Mouse (Mus musculus): Measurements from ENCODE around the gene Actr1b. TPM values are rescaled to one million over a fixed set of nuclear protein-coding genes. Genes with fewer than 3 reads are reported as not detected.
"Not testable (repeated sequence)": the region's sequence is repeated elsewhere in the genome, so short reads cannot be mapped to it uniquely, and the experiment has no call there.

Actr1b gene
- total RNA-seq, 4 experiments from 2014 or later = 288 to 349 (median 302) TPM

GRCm38 (mm10) chr1:36707166-36707565 is 7.1 kb downstream of the Actr1b start:
- peak in 1 of 2 experiments; percentile 65 for DNase-seq (ENCODE audit: low spot score in 2 of 2)

GRCm38 (mm10) chr1:36697030-36697429 is 17.2 kb downstream of the Actr1b start:
- no peak for DNase-seq (ENCODE audit: low spot score in 2 of 2)

- DNase-seq (ENCODE audit: low spot score in 2 of 2) = no peak
Observed at GRCm38 (mm10) chr1:36696411-36696810, 17.8 kb downstream of the Actr1b start.

GRCm38 (mm10) chr1:36694871-36695270 is 19.4 kb downstream of the Actr1b start:
- no peak for DNase-seq (ENCODE audit: low spot score in 2 of 2)

DNA sequence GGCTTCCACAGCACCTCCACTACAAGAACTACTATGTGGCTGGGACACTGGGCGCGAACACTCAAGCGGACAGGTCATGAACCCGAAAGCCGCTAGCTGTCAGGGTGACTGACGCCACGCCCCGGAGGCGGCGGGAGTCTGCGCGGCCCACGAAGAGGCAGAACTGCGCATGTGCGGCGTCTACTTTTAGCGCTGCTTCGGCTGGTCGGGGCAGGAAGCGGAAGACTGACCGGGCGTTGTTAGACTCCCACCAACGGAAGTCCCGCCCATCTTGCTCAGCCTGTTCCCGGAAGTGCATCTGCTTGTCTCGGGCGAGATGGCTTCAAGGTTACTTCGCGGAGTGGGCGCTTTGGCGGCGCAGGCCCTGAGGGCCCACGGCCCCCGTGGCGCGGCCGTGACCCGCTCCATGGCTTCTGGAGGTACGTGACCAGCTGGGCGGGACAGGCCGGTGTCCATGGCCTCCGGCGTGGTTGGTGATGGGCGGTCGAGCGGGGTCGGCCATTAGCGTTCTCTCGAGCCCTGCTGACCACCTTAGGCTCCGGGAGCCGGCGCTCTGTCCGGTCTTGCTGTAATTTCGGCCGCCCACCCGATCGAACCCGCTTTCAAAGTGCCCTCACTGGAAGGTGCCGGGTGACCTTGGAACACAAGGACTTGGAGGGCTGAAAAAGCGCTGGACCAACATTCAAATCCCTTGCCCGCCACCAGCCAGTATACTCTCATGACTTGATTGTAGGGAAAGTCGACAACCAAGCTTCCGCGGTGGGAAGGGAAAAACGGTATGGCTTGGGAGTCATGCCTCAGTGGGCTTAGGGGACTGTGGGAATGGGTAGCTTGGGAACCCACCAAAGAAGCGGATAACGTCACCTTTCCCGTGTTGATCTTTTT is 22.7 kb downstream of the Actr1b start, which contains the start of gene Cox5b:
Cox5b (plus strand) TSS at position 179 of the 885 bp plus-strand sequence.
- DNase-seq (ENCODE audit: low spot score in 2 of 2) = peak; percentile 84 to 96

- DNase-seq (ENCODE audit: low spot score in 2 of 2) = no peak
Observed at GRCm38 (mm10) chr1:36690671-36691235, 23.5 kb downstream of the Actr1b start.

GRCm38 (mm10) chr1:36683810-36684467 is 30.3 kb downstream of the Actr1b start:
- DNase-seq (ENCODE audit: low spot score in 2 of 2) = peak; percentile 43 to 60

- DNase-seq (ENCODE audit: low spot score in 2 of 2) = no peak
Observed at GRCm38 (mm10) chr1:36682620-36683355, 31.4 kb downstream of the Actr1b start, which contains the start of gene Fam178b. Fam178b (minus strand) TSS chr1:36683183.

- DNase-seq (ENCODE audit: low spot score in 2 of 2) = no peak
Observed at GRCm38 (mm10) chr1:36680893-36681292, 33.3 kb downstream of the Actr1b start.

GRCm38 (mm10) chr1:36674936-36675335 is 39.3 kb downstream of the Actr1b start:
- no peak for DNase-seq (ENCODE audit: low spot score in 2 of 2)

- no peak for DNase-seq (ENCODE audit: low spot score in 2 of 2)
Observed at GRCm38 (mm10) chr1:36672648-36673350, 41.4 kb downstream of the Actr1b start.

DNA sequence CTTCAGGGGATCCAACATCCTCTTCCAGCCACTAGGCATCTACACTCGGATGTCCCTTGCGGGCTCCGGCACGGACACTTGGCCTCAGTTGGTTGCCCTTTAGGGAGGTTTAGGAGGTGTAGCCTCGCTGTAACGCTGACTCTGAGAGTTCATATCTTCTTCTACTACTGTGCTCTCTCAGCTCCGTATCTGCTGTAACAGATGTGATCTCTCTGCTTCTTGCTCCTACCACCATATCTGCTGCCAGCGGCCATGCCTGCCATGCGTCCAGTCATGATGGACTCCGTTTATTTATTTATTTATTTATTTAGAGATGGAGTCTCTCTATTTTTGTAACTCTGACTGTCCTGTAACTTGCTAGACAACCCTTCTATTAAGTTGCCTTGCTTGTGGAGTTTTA is 43.0 kb downstream of the Actr1b start:
- DNase-seq (ENCODE audit: low spot score in 2 of 2) = no peak

DNA sequence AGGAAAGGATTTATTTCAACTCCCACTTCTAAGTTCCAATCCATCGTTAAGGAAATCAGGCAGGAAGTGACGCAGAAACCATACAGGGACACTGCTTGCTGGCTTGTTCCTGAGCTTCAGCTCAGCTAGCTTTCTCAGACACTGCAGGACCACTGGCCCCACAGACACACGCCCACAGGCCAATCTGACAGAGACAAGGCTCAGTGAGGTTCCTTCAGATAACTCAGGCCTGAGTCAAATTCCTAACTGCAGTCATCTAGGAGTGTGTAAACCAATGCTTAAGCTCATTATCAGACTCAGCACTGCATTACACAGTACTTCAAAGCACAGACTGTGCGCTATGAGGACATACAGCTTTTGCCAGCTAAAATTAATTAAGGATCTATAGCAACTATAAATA is 44.0 kb downstream of the Actr1b start:
- no peak for DNase-seq (ENCODE audit: low spot score in 2 of 2)

GRCm38 (mm10) chr1:36668007-36668406 is 46.2 kb downstream of the Actr1b start:
- DNase-seq (ENCODE audit: low spot score in 2 of 2) = not testable (repeated sequence)

DNA sequence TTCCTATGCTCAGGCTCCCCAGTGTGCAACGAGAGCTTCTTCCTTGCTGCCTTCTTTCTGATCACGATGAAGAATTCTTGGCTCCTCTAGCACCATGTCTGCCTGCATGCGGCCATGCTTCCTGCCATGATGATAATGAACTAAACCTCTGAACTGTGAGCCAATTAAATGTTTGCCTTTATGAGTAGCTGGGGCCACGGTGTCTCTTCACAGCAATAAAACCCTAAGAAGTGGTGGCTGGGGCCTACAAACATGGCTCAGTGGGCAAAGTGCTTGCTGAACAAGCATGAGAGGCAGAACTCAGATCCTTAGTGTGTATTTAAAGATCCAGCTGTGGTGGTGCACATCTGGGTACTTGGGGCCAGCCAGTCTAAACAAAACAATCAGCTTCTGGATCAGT is 48.3 kb downstream of the Actr1b start:
- DNase-seq (ENCODE audit: low spot score in 2 of 2) = no peak

- DNase-seq (ENCODE audit: low spot score in 2 of 2) = no peak
Observed at GRCm38 (mm10) chr1:36665165-36665723, 49.0 kb downstream of the Actr1b start.

DNA sequence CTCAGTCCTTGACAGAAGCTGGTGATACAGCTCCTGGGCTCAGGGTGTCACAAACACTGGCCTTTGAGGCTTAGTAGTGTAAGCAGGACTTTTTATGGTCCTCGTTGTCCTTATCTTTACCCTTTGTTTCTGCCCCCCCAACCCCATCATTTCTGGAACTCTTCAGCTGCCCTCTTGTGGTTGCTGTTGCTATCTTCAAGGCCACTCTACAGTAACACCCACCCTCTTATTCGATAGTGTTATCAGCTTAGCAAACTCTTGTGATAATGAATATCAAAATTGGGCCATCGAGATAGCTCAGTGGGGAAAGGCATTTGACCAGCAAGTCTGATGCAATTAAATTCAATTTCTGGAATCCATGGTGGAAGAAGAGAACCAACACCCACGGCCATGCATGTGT is 49.8 kb downstream of the Actr1b start:
- no peak for DNase-seq (ENCODE audit: low spot score in 2 of 2)

DNA sequence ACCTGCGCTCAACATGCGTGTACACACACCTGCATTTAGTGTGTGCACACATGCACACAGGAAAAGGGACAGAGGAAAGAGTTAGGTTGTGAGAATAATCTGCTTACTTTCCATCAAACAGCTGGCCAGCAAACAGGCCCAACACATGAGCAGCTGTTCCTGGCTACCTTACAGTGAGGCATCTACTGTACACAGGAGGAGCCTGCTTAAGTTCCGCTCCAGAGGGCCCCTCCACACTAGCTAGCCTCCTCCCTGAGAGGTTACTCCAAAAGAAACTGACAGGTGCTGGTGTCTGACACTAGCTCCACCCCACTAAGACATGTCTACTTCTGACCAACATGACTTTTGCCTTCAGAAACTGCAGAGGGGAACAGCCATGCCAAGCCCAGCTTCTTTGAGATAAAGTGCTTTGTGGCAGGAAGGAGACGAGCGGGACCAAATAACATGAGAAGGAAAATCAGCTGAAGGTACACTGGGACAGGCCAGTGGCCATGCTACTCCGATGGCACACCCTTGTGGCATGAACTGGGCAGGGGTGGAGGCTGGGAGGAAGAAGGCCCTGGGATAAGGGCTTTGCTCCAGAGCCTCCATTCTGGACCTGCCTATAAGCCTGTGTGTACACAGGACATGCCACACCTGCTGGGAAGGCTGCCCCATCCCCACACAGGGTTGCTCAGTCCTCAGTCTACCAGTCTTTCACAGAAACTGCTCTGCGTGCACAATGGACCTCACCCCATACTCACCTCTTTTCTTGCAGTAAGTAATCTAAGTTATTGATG is 55.4 kb downstream of the Actr1b start:
- no peak for DNase-seq (ENCODE audit: low spot score in 2 of 2)

DNA sequence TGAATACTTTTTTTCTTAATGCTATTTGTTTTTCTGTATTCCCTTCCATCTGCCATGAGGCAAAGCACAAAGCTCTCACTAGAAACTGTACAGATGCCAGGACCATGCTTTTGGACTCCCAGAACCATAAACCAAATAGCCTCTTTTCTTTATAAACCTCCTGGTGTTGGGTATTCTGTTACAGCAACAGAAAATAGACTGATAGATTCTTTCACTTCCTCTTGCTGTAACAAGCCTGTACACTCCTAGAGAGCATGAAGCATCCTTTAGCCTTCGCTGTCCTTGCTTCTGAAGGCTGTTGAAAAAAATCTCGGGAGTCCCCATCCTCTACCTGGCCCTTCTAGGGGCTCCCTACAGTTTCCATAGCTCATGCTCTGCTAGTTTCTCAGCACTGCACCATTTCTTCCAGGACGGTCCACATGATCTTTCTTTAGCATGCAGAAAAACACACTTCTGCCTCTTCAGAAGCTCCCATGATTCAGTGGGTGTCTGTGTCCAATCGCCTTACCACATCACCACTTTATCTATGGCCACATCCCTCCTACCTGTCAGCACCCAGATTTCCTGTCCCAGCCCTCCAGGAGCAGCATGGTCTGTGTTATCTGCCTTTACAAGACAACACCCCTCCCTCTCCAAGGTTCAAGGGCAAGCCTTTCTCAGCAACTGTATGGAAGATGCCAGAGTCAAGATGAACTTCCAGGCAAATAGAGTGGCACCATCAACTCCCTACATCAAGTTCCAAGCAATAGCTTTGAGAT is 56.4 kb downstream of the Actr1b start:
- DNase-seq (ENCODE audit: low spot score in 2 of 2) = no peak

Data from left cerebral cortex, adult 8-10 months (tissue).